Mouse (Mus musculus) midbrain, embryonic 15.5 days (tissue): ENCODE results near the gene H2-DMa. TPM values are rescaled to one million over a fixed set of nuclear protein-coding genes. Genes with fewer than 3 reads are reported as not detected.
"Not testable (repeated sequence)": the region's sequence is repeated elsewhere in the genome, so short reads cannot be mapped to it uniquely, and the experiment has no call there.

Experiments used
- ATAC-seq: fragments of 200-750 bp; cut with Nextera tagmentation; replicated peaks from 2 replicates; pipeline ENCODE4 v1.8.0; 2017; ENCODE audit warnings: moderate TSS enrichment
- H3K27ac ChIP-seq: fragments of 300-500 bp; sonication (generic); 2 replicates; pipeline ENCODE4 v1.5.1; 2015; ENCODE audit warnings: mild to moderate bottlenecking, inconsistent platforms
- H3K27me3 ChIP-seq: fragments of 300-500 bp; sonication (generic); replicated peaks from 2 replicates; pipeline ENCODE4 v1.6.1; 2015; ENCODE audit warnings: inconsistent platforms
- H3K36me3 ChIP-seq: fragments of 300-500 bp; sonication (generic); replicated peaks from 2 replicates; pipeline ENCODE4 v1.6.1; 2015; ENCODE audit warnings: inconsistent platforms
- H3K4me1 ChIP-seq: fragments of 300-500 bp; sonication (generic); 2 replicates; pipeline ENCODE4 v1.6.1; 2015; ENCODE audit warnings: inconsistent platforms
- H3K4me2 ChIP-seq: fragments of 300-500 bp; sonication (generic); 2 replicates; pipeline ENCODE4 v1.6.1; 2015; ENCODE audit warnings: inconsistent platforms, mild to moderate bottlenecking, moderate library complexity
- H3K4me3 ChIP-seq: fragments of 300-500 bp; sonication (generic); 2 replicates; pipeline ENCODE4 v1.5.1; 2015; ENCODE audit warnings: mild to moderate bottlenecking, inconsistent platforms
- H3K9ac ChIP-seq: fragments of 300-500 bp; sonication (generic); 2 replicates; pipeline ENCODE4 v1.6.1; 2015; ENCODE audit warnings: mild to moderate bottlenecking, inconsistent platforms
- H3K9me3 ChIP-seq: fragments of 300-500 bp; sonication (generic); 2 replicates; pipeline ENCODE4 v1.6.1; 2016; ENCODE audit warnings: inconsistent platforms
- WGBS: fragments of 180-500 bp; shearing (Covaris S2); methylation state at CpG from one replicate; pipeline ENCODE4 v1.1.7; 2015; ENCODE audit warnings: mixed read lengths; 5-methylcytosine and 5-hydroxymethylcytosine counted together
- polyA plus RNA-seq: library from polyadenylated mRNA; unstranded; fragments of >200 nt; fragmentation: Nextera tagmentation; extraction: Ambion mirVana; gene quantifications from 2 replicates; pipeline ENCODE4 v1.2.1, GENCODE M21; 2015

The H2-DMa gene
- polyA plus RNA-seq, 1 experiment from 2014 or later, result 17.2 TPM

DNA sequence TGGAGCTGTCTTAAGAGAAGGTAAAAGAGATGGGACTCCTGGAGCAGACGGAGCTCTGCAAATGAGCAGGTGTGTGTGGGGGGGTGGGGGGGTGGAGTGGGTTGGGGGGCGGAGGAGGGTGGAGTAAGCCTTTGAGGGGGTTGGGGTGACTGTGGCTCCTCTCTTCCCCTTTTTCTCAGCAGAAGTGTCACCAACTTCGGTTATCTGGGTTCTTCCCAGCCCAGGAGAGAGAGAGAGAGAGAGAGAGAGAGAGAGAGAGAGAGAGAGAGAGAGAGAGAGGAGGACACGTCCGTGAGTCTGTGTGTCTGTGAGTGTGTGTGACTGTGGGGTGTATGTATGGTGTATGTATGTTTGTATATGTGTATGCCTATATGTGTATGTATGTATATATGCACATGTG lies 24.1 kb downstream of the H2-DMa start:
- no peak overlapping the region for H3K4me2 ChIP-seq
- no peak overlapping the region for H3K9ac ChIP-seq
- no peaks in the 10 kb centered on the region for H3K9me3 ChIP-seq
- WGBS, result 73% methylated on average over 5 of the region's 5 CpGs
- H3K4me1 ChIP-seq, result peaks cover 6% of the 10 kb centered on the region
- no peak for ATAC-seq
- H3K27me3 ChIP-seq, result peaks cover 27% of the 10 kb centered on the region
- H3K27ac ChIP-seq, result no peak overlapping the region
- no peak overlapping the region for H3K4me3 ChIP-seq
- no peaks in the 10 kb centered on the region for H3K36me3 ChIP-seq

GRCm38 (mm10) chr17:34144221-34144620 lies 24.9 kb downstream of the H2-DMa start:
- not testable (repeated sequence) for H3K4me1 ChIP-seq, H3K4me2 ChIP-seq, H3K9me3 ChIP-seq, H3K27ac ChIP-seq, H3K9ac ChIP-seq, H3K36me3 ChIP-seq, ATAC-seq, H3K4me3 ChIP-seq
- 91% methylated on average over 4 of the region's 4 CpGs for WGBS
- H3K27me3 ChIP-seq, result peaks cover 20% of the 10 kb centered on the region

DNA sequence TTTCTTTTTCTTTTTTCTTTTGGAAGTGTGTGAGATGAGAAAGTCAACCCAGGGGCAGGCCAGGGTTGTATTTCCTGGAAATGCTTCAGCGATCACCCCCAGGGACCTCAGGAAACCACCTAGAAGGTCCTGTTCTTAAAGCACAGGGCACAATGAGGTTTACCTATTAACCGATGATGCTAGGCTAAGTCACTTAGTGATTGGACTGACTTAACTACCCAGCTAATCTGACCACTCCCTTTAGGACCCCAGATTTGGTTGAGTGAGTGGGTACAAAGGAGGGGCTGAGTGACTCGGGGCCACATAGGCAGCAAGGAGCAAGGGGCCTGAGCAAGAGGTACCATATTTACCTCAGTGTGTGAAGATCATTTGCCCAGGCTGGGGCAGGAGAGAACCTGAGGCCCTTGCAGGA lies 25.6 kb downstream of the H2-DMa start:
- H3K4me1 ChIP-seq, result no peaks in the 10 kb centered on the region; the same call in 1 of the 2 replicates
- no peak overlapping the region for H3K4me2 ChIP-seq
- no peak overlapping the region for H3K9ac ChIP-seq
- no peak for ATAC-seq
- peaks cover 14% of the 10 kb centered on the region for H3K27me3 ChIP-seq
- 68% methylated on average over 3 of the region's 3 CpGs for WGBS
- no peaks in the 10 kb centered on the region for H3K36me3 ChIP-seq
- no peaks in the 10 kb centered on the region for H3K9me3 ChIP-seq
- H3K27ac ChIP-seq, result no peak overlapping the region
- no peak overlapping the region for H3K4me3 ChIP-seq

DNA sequence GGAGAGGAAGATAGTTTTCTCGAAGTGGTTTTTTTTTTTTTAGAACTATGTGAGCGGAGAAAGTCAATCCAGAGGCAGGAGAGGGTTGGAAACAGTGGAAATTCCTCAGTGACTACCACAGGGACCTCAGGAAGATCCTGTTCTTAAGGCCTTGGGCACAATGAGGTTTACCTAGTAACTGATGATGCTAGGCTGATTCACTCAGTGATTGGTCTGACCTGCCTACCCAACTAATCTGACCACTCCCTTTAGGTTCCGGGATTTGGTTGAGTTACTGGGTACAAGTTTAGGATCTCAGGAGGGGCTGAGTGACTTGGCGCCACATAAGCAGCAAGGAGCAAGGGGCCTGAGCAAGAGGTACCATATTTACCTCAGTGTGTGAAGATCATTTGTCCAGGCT lies 33.6 kb downstream of the H2-DMa start, which contains the start of gene H2-DMb1:
Gene H2-DMb1 (plus strand): TSS at position 150 of the 400 bp plus-strand sequence.
- no peaks in the 10 kb centered on the region for H3K9me3 ChIP-seq
- no peak within 1 kb of the TSS for H3K4me2 ChIP-seq
- no peak within 1 kb of the TSS for H3K27ac ChIP-seq
- no peaks in the 10 kb centered on the region for H3K27me3 ChIP-seq
- no peak within 1 kb of the TSS for H3K4me3 ChIP-seq
- H3K36me3 ChIP-seq, result no peaks in the 10 kb centered on the region
- ATAC-seq, result no peak
- no peak within 1 kb of the TSS for H3K9ac ChIP-seq
- WGBS, result 67% methylated on average over 4 of the region's 4 CpGs
- no peaks in the 10 kb centered on the region for H3K4me1 ChIP-seq

GRCm38 (mm10) chr17:34155534-34155933 lies 36.2 kb downstream of the H2-DMa start:
- H3K4me3 ChIP-seq, result no peak overlapping the region
- H3K9ac ChIP-seq, result no peak overlapping the region
- H3K27me3 ChIP-seq, result no peaks in the 10 kb centered on the region
- H3K36me3 ChIP-seq, result no peaks in the 10 kb centered on the region
- no peak overlapping the region for H3K4me2 ChIP-seq
- H3K4me1 ChIP-seq, result no peaks in the 10 kb centered on the region
- ATAC-seq, result no peak
- H3K9me3 ChIP-seq, result no peaks in the 10 kb centered on the region
- no peak overlapping the region for H3K27ac ChIP-seq
- WGBS, result 65% methylated on average over 5 of the region's 5 CpGs

- Histone ChIP-seq H3K9ac (no peak overlapping the region), H3K9me3 (no peaks in the 10 kb centered on the region), H3K4me2 (no peak overlapping the region), H3K27ac (no peak overlapping the region), H3K4me3 (no peak overlapping the region), H3K4me1 (no peaks in the 10 kb centered on the region), H3K36me3 (no peaks in the 10 kb centered on the region), H3K27me3 (no peaks in the 10 kb centered on the region)
- ATAC-seq, result no peak
- 38% methylated on average over 9 of the region's 9 CpGs for WGBS
Measured at GRCm38 (mm10) chr17:34164202-34164895, 45.0 kb downstream of the H2-DMa start.

DNA sequence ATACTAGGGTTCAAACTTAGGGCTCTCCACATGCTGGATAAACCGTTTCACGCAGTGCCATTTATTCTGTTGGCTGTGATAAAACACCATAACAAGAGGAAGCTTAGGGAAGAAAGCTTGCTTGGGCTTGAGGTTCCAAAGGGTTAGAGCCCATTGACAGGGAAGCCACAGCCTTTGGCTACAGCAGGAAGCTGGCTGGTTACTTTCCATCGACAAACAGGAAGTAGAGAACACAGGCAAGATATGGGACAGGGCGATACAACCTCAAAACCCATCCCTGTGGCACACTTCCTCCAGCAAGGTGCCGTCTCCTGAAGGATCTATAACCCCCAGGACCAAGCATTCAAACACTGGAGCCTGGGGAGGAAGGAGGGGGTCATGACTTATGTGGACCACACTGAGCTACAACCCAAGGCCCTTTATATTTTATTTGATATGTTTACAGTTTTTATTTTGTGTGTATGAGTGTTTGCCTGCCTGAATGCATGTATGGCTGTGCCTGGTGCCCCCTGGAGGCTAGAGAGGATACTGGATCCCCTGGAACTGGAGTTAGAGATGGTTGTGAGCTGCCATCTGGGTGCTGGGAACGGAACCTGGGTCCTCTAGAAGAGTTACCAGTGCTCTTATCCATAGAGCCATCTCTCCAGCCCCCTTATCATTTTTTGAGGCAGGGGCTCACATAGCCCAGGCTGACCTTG lies 45.8 kb downstream of the H2-DMa start:
- 82% methylated on average over 6 of the region's 6 CpGs for WGBS
- Histone ChIP-seq H3K36me3 (no peaks in the 10 kb centered on the region), H3K9me3 (no peaks in the 10 kb centered on the region), H3K4me1 (no peaks in the 10 kb centered on the region), H3K27ac (no peak overlapping the region), H3K4me2 (no peak overlapping the region), H3K4me3 (no peak overlapping the region), H3K27me3 (0 out of 2 replicates have a peak, but pooled peaks cover 3% of the 10 kb centered on the region), H3K9ac (no peak overlapping the region)
- ATAC-seq, result no peak

DNA sequence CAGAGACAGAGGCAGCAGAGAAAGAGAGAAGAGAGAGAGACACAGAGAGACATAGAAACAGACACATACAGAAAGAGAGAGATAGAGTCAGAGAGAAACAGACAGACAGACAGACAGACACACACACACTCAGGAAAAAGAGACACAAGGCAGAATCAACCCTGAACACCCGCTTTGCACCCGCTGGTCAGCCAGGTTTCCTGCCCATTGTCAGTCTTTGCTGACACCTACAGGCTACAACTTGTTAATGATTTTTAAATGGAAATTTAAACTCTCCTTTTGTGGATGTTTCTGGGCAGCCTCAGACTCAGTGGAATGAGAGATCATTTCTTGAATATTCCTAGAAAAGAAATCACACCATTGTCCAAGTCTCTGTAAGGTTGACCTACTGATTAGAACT lies 49.9 kb downstream of the H2-DMa start:
- Histone ChIP-seq H3K9me3 (no peaks in the 10 kb centered on the region), H3K4me1 (no peaks in the 10 kb centered on the region), H3K27ac (no peak overlapping the region), H3K9ac (no peak overlapping the region), H3K36me3 (no peaks in the 10 kb centered on the region), H3K27me3 (peaks cover 7% of the 10 kb centered on the region; the same call in 1 of the 2 replicates), H3K4me2 (no peak overlapping the region), H3K4me3 (no peak overlapping the region)
- 2% methylated on average over 2 of the region's 2 CpGs for WGBS
- ATAC-seq, result no peak

DNA sequence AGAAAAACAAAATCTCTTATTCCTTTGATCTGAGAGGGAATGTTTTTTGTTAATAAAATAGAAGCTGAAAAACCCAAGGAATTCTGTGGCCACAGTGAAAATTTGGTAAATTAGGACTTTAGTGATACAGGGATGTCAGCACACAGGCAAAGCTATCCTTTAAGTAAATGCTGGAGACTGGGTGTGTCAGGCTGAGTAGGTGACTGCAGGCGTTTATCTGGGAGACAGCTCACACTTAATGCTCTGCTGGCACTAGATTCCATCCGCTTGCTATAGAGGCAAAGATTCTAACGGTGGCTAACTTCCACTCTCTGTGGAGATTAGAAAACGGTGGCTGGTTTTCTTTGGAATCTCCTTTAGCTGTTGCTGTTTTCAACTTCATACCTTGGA lies 51.1 kb downstream of the H2-DMa start:
- no peaks in the 10 kb centered on the region for H3K9me3 ChIP-seq
- no peak overlapping the region for H3K9ac ChIP-seq
- no peaks in the 10 kb centered on the region for H3K4me1 ChIP-seq
- no peak overlapping the region for H3K27ac ChIP-seq
- peaks cover 7% of the 10 kb centered on the region; the same call in 1 of the 2 replicates for H3K27me3 ChIP-seq
- no peak for ATAC-seq
- H3K4me3 ChIP-seq, result no peak overlapping the region
- H3K4me2 ChIP-seq, result no peak overlapping the region
- H3K36me3 ChIP-seq, result no peaks in the 10 kb centered on the region
- WGBS, result 24% methylated on average over 4 of the region's 4 CpGs

DNA sequence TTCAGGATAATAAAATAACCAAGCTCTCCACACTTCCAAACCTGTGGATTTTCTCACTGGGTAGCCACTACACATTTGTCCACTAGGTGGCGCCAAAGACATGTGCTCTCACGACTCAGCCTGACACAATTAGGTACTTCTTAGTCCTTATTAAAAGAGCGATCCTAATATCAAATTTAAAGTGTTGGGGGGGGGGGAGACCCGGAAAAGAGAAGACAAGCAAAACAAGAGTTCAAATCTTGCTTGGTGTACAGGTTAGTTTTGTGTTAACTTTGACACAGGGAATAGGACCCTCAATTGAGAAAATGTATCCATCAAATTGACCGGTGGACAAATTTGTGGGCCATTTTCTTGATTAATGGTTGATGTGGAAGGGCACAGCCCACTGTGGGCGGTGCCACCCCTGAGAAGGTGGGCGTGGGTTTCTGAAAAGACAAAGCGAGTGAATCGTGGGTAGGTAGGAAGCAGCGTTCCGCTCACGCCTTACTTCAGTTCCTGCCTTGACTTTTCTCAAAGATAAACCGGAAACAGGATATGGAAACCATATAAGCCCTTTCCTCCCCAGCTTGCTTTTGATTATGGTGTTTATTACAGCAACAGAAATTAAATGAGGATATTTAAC lies 51.6 kb downstream of the H2-DMa start:
- no peak overlapping the region for H3K4me2 ChIP-seq
- H3K27me3 ChIP-seq, result peaks cover 7% of the 10 kb centered on the region; the same call in 1 of the 2 replicates
- no peaks in the 10 kb centered on the region for H3K36me3 ChIP-seq
- H3K9ac ChIP-seq, result no peak overlapping the region
- no peak overlapping the region for H3K4me3 ChIP-seq
- no peaks in the 10 kb centered on the region for H3K9me3 ChIP-seq
- no peak overlapping the region for H3K27ac ChIP-seq
- no peaks in the 10 kb centered on the region for H3K4me1 ChIP-seq
- WGBS, result 45% methylated on average over 13 of the region's 13 CpGs
- ATAC-seq, result no peak

GRCm38 (mm10) chr17:34172528-34172927 lies 53.2 kb downstream of the H2-DMa start:
- H3K36me3 ChIP-seq, result no peaks in the 10 kb centered on the region
- 95% methylated on average over 5 of the region's 5 CpGs for WGBS
- H3K27ac ChIP-seq, result no peak overlapping the region
- no peak for ATAC-seq
- H3K27me3 ChIP-seq, result peaks cover 7% of the 10 kb centered on the region; the same call in 1 of the 2 replicates
- no peak overlapping the region for H3K4me3 ChIP-seq
- no peak overlapping the region for H3K4me2 ChIP-seq
- H3K9ac ChIP-seq, result no peak overlapping the region
- no peaks in the 10 kb centered on the region for H3K9me3 ChIP-seq
- no peaks in the 10 kb centered on the region for H3K4me1 ChIP-seq

- no peak overlapping the region for H3K9ac ChIP-seq
- H3K27ac ChIP-seq, result no peak overlapping the region
- no peaks in the 10 kb centered on the region for H3K36me3 ChIP-seq
- no peak for ATAC-seq
- peaks cover 7% of the 10 kb centered on the region; the same call in 1 of the 2 replicates for H3K27me3 ChIP-seq
- H3K9me3 ChIP-seq, result no peaks in the 10 kb centered on the region
- H3K4me3 ChIP-seq, result no peak overlapping the region
- WGBS, result 69% methylated on average over 1 of the region's 1 CpGs
- H3K4me2 ChIP-seq, result no peak overlapping the region
- H3K4me1 ChIP-seq, result no peaks in the 10 kb centered on the region
Measured at GRCm38 (mm10) chr17:34174075-34174474, 54.7 kb downstream of the H2-DMa start.
